Mouse (Mus musculus) midbrain, embryonic 14.5 days (tissue): ENCODE measurements at regions not wholly inside any gene's neighbourhood (a gene's known extent, or its start where the extent isn't known, plus 50 kb on each side); places are given as distances from the start of the nearest gene placed in this dataset.

Experiments used
- ATAC-seq: fragments of 200-750 bp; cut with Nextera tagmentation; 2 replicates; pipeline ENCODE4 v1.8.0; 2017; ENCODE audit warnings: moderate number of reproducible peaks, moderate library complexity; ENCODE audit not compliant: low FRiP score, low TSS enrichment
- DNase-seq: peaks from one replicate; pipeline ENCODE4 v3.0.0-alpha.2; 2015
- H3K27ac ChIP-seq: fragments of 300-500 bp; sonication (generic); replicated peaks from 2 replicates; pipeline ENCODE4 v1.5.1; 2014; ENCODE audit warnings: mild to moderate bottlenecking, low read depth, low read length, moderate library complexity
- H3K27me3 ChIP-seq: fragments of 300-500 bp; sonication (generic); 2 replicates; pipeline ENCODE4 v1.6.1; 2014; ENCODE audit warnings: low read length, control low read depth, mixed read lengths; ENCODE audit not compliant: control insufficient read depth, insufficient read depth
- H3K36me3 ChIP-seq: fragments of 300-500 bp; sonication (generic); 2 replicates; pipeline ENCODE4 v1.6.1; 2014; ENCODE audit warnings: low read length, control low read depth; ENCODE audit not compliant: control insufficient read depth, insufficient read depth
- H3K4me1 ChIP-seq: fragments of 300-500 bp; sonication (generic); 2 replicates; pipeline ENCODE4 v1.6.1; 2014; ENCODE audit warnings: mild to moderate bottlenecking, antibody characterized with exemption, low read length, control low read depth; ENCODE audit not compliant: control insufficient read depth, insufficient read depth
- H3K4me2 ChIP-seq: fragments of 300-500 bp; sonication (generic); 2 replicates; pipeline ENCODE4 v1.6.1; 2014; ENCODE audit warnings: mild to moderate bottlenecking, low read length, moderate library complexity
- H3K4me3 ChIP-seq: fragments of 300-500 bp; sonication (generic); replicated peaks from 2 replicates; pipeline ENCODE4 v1.5.1; 2014; ENCODE audit warnings: low read depth, low read length
- H3K9ac ChIP-seq: fragments of 300-500 bp; sonication (generic); replicated peaks from 2 replicates; pipeline ENCODE4 v1.6.1; 2014; ENCODE audit warnings: mild to moderate bottlenecking, low read length, moderate library complexity
- H3K9me3 ChIP-seq: fragments of 300-500 bp; sonication (generic); 2 replicates; pipeline ENCODE4 v1.6.1; 2016; ENCODE audit warnings: low read length, control low read depth, mixed read lengths; ENCODE audit not compliant: control insufficient read depth
- WGBS: fragments of 180-500 bp; shearing (Covaris S2); extraction: QIAGEN DNeasy Blood & Tissue Kit; methylation state at CpG from one replicate; pipeline ENCODE4 v1.1.7; 2014; 5-methylcytosine and 5-hydroxymethylcytosine counted together

DNA sequence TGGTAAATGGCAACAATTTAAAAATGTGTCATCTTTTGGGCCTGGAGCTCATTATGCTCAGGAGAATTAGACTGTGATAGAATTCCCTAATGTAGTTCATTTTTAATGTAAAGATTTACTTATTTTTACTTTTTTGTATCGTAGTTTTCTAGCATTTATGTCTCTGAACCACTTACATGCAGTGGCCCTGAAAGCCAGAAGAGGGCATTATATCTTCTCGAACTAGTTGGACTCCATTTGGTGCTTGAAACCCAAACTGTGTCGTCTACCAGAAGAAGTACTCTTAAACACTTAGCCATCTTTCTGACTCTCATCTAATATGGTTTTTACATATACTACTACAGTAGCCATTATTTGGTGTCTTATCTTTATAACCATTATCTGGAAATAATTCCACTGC is 75.2 kb upstream of the Grik2 start:
- no peaks in the 10 kb centered on the region for H3K9me3 ChIP-seq
- H3K36me3 ChIP-seq: no peaks in the 10 kb centered on the region
- no peaks in the 10 kb centered on the region for H3K4me1 ChIP-seq
- no peak overlapping the region for H3K27ac ChIP-seq
- WGBS: 83% methylated on average over 3 of the region's 3 CpGs
- H3K4me3 ChIP-seq: no peak overlapping the region
- H3K27me3 ChIP-seq: no peaks in the 10 kb centered on the region
- no peak overlapping the region for H3K9ac ChIP-seq
- H3K4me2 ChIP-seq: no peak overlapping the region
- DNase-seq: no peak
- ATAC-seq: no peak

DNA sequence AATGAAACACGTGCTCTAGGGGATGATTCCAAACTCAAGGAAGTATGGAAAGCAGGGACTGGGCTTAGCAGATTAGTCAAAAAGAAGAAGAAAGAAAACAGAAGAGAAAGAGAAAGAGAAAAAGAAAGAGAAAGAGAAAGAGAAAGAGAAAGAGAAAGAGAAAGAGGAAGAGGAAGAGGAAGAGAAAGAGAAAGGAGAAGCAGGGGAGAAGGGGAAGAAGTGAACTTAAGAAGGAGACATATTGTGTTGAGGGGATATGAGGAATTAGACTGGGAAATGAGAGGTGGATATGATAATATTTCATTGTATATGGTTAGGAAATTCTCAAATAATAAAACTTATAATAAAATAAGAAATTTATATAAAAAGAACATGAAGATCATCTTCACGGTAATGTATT is 59.1 kb upstream of the Grik2 start:
- DNase-seq: no peak
- no peaks in the 10 kb centered on the region for H3K9me3 ChIP-seq
- no peak overlapping the region for H3K4me3 ChIP-seq
- no peaks in the 10 kb centered on the region for H3K4me1 ChIP-seq
- ATAC-seq: no peak
- no peak overlapping the region for H3K9ac ChIP-seq
- no peak overlapping the region for H3K27ac ChIP-seq
- no peak overlapping the region for H3K4me2 ChIP-seq
- 71% methylated on average over 2 of the region's 2 CpGs for WGBS
- no peaks in the 10 kb centered on the region for H3K27me3 ChIP-seq
- H3K36me3 ChIP-seq: no peaks in the 10 kb centered on the region

DNA sequence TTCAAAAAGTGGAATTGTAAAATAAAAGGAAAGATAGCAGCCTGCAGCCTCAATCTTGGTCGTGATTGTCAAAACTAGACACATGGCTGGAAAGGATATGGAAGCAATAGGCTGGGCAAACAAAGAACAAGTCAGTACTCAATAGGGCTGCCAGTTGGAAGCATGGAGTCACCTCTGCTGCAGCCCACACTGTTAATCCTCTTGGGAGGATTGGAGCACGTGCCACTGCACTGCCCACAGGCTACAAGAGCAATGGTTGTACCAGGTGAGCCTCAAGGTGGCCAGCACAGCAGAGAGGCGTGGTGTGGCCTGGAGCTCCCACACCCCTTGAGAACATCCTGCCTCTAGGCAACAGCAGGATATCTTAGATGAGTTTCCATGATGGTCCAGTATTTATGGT is 55.7 kb upstream of the Grik2 start:
- Histone ChIP-seq H3K27ac (no peak overlapping the region), H3K9ac (no peak overlapping the region), H3K27me3 (no peaks in the 10 kb centered on the region), H3K36me3 (no peaks in the 10 kb centered on the region), H3K4me3 (no peak overlapping the region), H3K4me1 (no peaks in the 10 kb centered on the region), H3K4me2 (no peak overlapping the region), H3K9me3 (no peaks in the 10 kb centered on the region)
- WGBS: 76% methylated on average over 3 of the region's 3 CpGs
- no peak for ATAC-seq
- DNase-seq: no peak
